In the genomic region with DNA sequence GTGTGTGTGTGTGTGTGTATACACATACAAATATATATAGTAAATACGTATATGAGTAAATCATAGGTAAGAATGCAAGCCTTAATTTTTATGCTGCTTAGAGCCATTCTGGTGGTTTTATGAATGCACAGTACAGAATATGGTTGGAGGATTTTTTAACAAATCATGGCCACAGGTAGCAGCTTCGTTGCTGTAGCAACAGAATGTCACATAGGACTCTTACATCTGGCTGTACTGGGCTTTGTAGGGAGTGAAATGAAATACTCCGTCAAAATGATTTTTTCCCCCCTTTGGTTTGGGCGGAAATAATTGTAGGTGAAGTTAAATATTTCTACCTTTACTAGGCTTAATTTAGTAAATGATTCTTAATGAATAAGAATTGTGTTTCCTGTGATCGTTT, we compare ENCODE assay signal across 9 mouse cellular contexts. TPM values are rescaled to one million over a fixed set of nuclear protein-coding genes. Genes with fewer than 3 reads are reported as not detected.
DNase-seq lines count a peak whose midpoint lies in the region; ATAC-seq and TF ChIP-seq lines count a peak whose summit lies in the region.
"Had no signal": no experiment of that assay in that cellular context is flagged by ENCODE, and none has a peak within 500 bp of the region (broad histone marks: within the 10 kb centered on the region; RNA-seq: fewer than 3 reads in every experiment).

No protein-coding gene starts in this region.

- H3K36me3 ChIP-seq in heart, postnatal 0 days (replicated peaks; ENCODE audit: control insufficient read depth, insufficient read depth, low read length) = peaks cover 5% of the 10 kb centered on the region; the same call in 1 of the 2 replicates
- H3K36me3 ChIP-seq in CH12.LX (replicated peaks in 1 of 2; ENCODE audit: control insufficient read depth in 1 of 2, insufficient read depth in 1 of 2, low read length in 1 of 2) = peaks cover 0 to 19% of the 10 kb centered on the region in 2 experiments
- no peaks in the 10 kb centered on the region for H3K36me3 ChIP-seq in forebrain, embryonic 11.5 days (ENCODE audit: control insufficient read depth, insufficient read depth, low read length)
- peaks cover 9% of the 10 kb centered on the region; the same call in 1 of the 2 replicates for H3K36me3 ChIP-seq in intestine, postnatal 0 days (ENCODE audit: control insufficient read depth, insufficient read depth)

- intact Hi-C loops in heart, postnatal 10 days (cut with DNase I) = loop anchor here (5.0 kb wide), 3 partner anchors 56 to 234 kb away; a partner anchor contains a TSS

- dilution Hi-C loops in CH12.LX (cut with MboI; ENCODE audit: extremely low pct_ligation_motif_present, extremely low pct_unique_long_range_greater_than_20kb, low sequenced_read_pairs) = no loop called here

- no peak for TF ChIP-seq RAD21 in CH12.LX (IDR thresholded peaks at IDR 0.05; ENCODE audit: low read depth, low read length)

- 0 out of 2 replicates have a peak overlapping the region, but pooled peaks have one; percentile 87 for H3K4me2 ChIP-seq in heart, postnatal 0 days (ENCODE audit: low read depth, low read length)
- peak overlapping the region; percentile 93 for H3K4me2 ChIP-seq in CH12.LX (ENCODE audit: insufficient read depth, low read depth, poor library complexity, severe bottlenecking)
- H3K4me2 ChIP-seq in forebrain, embryonic 11.5 days (ENCODE audit: low read depth, low read length, severe bottlenecking) = peak overlapping the region; percentile 69; the same call in 1 of the 2 replicates
- peak overlapping the region; percentile 92 for H3K4me2 ChIP-seq in intestine, postnatal 0 days (replicated peaks; ENCODE audit: low read depth)

- no peak for TF ChIP-seq POLR2A in CH12.LX (IDR thresholded peaks at IDR 0.05; ENCODE audit: low read depth, low read length)

- in situ Hi-C loops in CH12.LX (cut with MboI; ENCODE audit: low pct_ligation_motif_present, low pct_unique_long_range_greater_than_20kb, low sequenced_read_pairs) = loop anchor here (5.0 to 10.0 kb wide), 3 partner anchors 41 to 158 kb away; no protein-coding TSS in a partner anchor

- H3K79me2 ChIP-seq in CH12.LX (replicated peaks; ENCODE audit: control insufficient read depth, extremely low read depth, insufficient read depth, poor library complexity, severe bottlenecking) = peaks cover 53% of the 10 kb centered on the region

- no peak for TF ChIP-seq EP300 in heart, postnatal 0 days (IDR thresholded peaks at IDR 0.05; ENCODE audit: low read depth)
- TF ChIP-seq EP300 in CH12.LX (IDR thresholded peaks at IDR 0.05; ENCODE audit: low read length) = no peak

- 84% methylated on average over 5 of the region's 5 CpGs for WGBS in heart, postnatal 0 days
- WGBS in forebrain, embryonic 11.5 days = 83% methylated on average over 5 of the region's 5 CpGs
- 80% methylated on average over 5 of the region's 5 CpGs for WGBS in intestine, postnatal 0 days

- H3K9ac ChIP-seq in heart, postnatal 0 days (replicated peaks; ENCODE audit: low read depth, low read length) = no peak overlapping the region
- no peak overlapping the region for H3K9ac ChIP-seq in CH12.LX (ENCODE audit: insufficient read depth, low read depth)
- no peak overlapping the region; the same call in 1 of the 2 replicates for H3K9ac ChIP-seq in forebrain, embryonic 11.5 days (ENCODE audit: low read length)
- H3K9ac ChIP-seq in intestine, postnatal 0 days (ENCODE audit: low read depth, low read length) = no peak overlapping the region

- H3K9me3 ChIP-seq in heart, postnatal 0 days (replicated peaks; ENCODE audit: control insufficient read depth, low read length) = no peaks in the 10 kb centered on the region
- no peaks in the 10 kb centered on the region for H3K9me3 ChIP-seq in CH12.LX (replicated peaks; ENCODE audit: low read length)
- H3K9me3 ChIP-seq in forebrain, embryonic 11.5 days (ENCODE audit: control insufficient read depth, low read length) = no peaks in the 10 kb centered on the region
- no peaks in the 10 kb centered on the region for H3K9me3 ChIP-seq in intestine, postnatal 0 days (ENCODE audit: control insufficient read depth)

- H3K4me1 ChIP-seq in heart, postnatal 0 days (ENCODE audit: control insufficient read depth, insufficient read depth) = peaks cover 8% of the 10 kb centered on the region; the same call in 1 of the 2 replicates
- peaks cover 16 to 57% of the 10 kb centered on the region in 2 experiments for H3K4me1 ChIP-seq in CH12.LX (ENCODE audit: control insufficient read depth in 1 of 2, insufficient read depth in 2 of 2)
- peaks cover 9% of the 10 kb centered on the region for H3K4me1 ChIP-seq in forebrain, embryonic 11.5 days (replicated peaks; ENCODE audit: control insufficient read depth, insufficient read depth, low read length)
- no peaks in the 10 kb centered on the region; the same call in none of the 2 replicates for H3K4me1 ChIP-seq in intestine, postnatal 0 days (replicated peaks; ENCODE audit: control insufficient read depth, insufficient read depth, low read length)

- TF ChIP-seq CTCF in heart, postnatal 0 days (IDR thresholded peaks at IDR 0.05; ENCODE audit: low read depth) = no peak
- no peak for TF ChIP-seq CTCF in CH12.LX (conservative IDR thresholded peaks at IDR 0.05 in 1 of 2, IDR thresholded peaks at IDR 0.05 in 1 of 2; ENCODE audit: low read depth in 2 of 2, low read length in 2 of 2)
- no peak for TF ChIP-seq CTCF in intestine, postnatal 0 days (IDR thresholded peaks at IDR 0.05; ENCODE audit: low read depth)

- peaks cover 11% of the 10 kb centered on the region; the same call in 1 of the 2 replicates for H3K27me3 ChIP-seq in heart, postnatal 0 days (ENCODE audit: control insufficient read depth, insufficient read depth, low read length)
- H3K27me3 ChIP-seq in CH12.LX (replicated peaks) = no peaks in the 10 kb centered on the region
- H3K27me3 ChIP-seq in forebrain, embryonic 11.5 days (ENCODE audit: control insufficient read depth, insufficient read depth, low read length) = no peaks in the 10 kb centered on the region
- H3K27me3 ChIP-seq in intestine, postnatal 0 days (replicated peaks; ENCODE audit: control insufficient read depth, insufficient read depth, low read length) = no peaks in the 10 kb centered on the region

- no peak for ATAC-seq in heart, postnatal 0 days (ENCODE audit: insufficient read depth, low read depth)
- no peak for ATAC-seq in forebrain, embryonic 11.5 days (replicated peaks; ENCODE audit: low FRiP score)
- ATAC-seq in intestine, postnatal 0 days = no peak

- DNase-seq in heart, postnatal 0 days (ENCODE audit: low spot score) = no peak
- no peak for DNase-seq in heart, postnatal 10 days
- no peak for DNase-seq in CH12.LX (ENCODE audit: extremely low read depth)
- no peak for DNase-seq in forebrain, embryonic 11.5 days (ENCODE audit: low spot score)
- no peak for DNase-seq in ovary, adult 18-20 months (ENCODE audit: low spot score)
- no peak for DNase-seq in yolk sac, embryonic 10.5 days (ENCODE audit: low spot score)
- DNase-seq in embryo, embryonic 10.5 days (ENCODE audit: low spot score) = no peak
- DNase-seq: cerebellum, adult 11-12 months had no signal

- no peak overlapping the region for H3K27ac ChIP-seq in heart, postnatal 0 days (ENCODE audit: low read depth)
- H3K27ac ChIP-seq in CH12.LX (ENCODE audit: insufficient read depth, low read depth) = no peak overlapping the region
- no peak overlapping the region for H3K27ac ChIP-seq in forebrain, embryonic 11.5 days (ENCODE audit: low read depth, low read length)
- no peak overlapping the region for H3K27ac ChIP-seq in intestine, postnatal 0 days (ENCODE audit: low read depth, low read length)

- H3K4me3 ChIP-seq in heart, postnatal 0 days (ENCODE audit: low read depth, low read length) = 0 out of 2 replicates have a peak overlapping the region, but pooled peaks have one; percentile 95
- peak overlapping the region in 1 of 3 experiments; percentile 84 for H3K4me3 ChIP-seq in CH12.LX (replicated peaks in 1 of 3; ENCODE audit: low read depth in 2 of 3, low read length in 2 of 3, poor library complexity in 1 of 3)
- peak overlapping the region; percentile 75; the same call in 1 of the 2 replicates for H3K4me3 ChIP-seq in forebrain, embryonic 11.5 days (ENCODE audit: low read depth, low read length)
- peak overlapping the region; percentile 86 for H3K4me3 ChIP-seq in intestine, postnatal 0 days (ENCODE audit: low read depth, low read length)

TF ChIP-seq in CH12.LX, 34 proteins besides CTCF, POLR2A, EP300 and RAD21:
- TF ChIP-seq ELF1 (IDR thresholded peaks at IDR 0.05; ENCODE audit: low read depth, low read length) (no peak), SIN3A (IDR thresholded peaks at IDR 0.05; ENCODE audit: low read length) (peak; percentile 19; the same call in 1 of the 2 replicates)

RNA-seq across cellular contexts. Expression of a gene that starts 3.0 kb away (rescaled TPM):
- 3.3 and 8.9 TPM in 2 replicates for total RNA-seq in heart, postnatal 0 days (2014; rRNA removed; ENCODE audit: low replicate concordance)
- polyA plus RNA-seq in heart, postnatal 0 days (2015; fragmentation: Nextera tagmentation; extraction: Ambion mirVana) = 2.4 and 2.7 TPM in 2 replicates
- 1 to 10 TPM; 9.4 to 9.8 TPM for total RNA-seq in heart, postnatal 10 days (2021)
- 8.1 and 10.6 TPM in 2 replicates for total RNA-seq in CH12.LX (2012; rRNA removed)
- total RNA-seq in CH12.LX (2014; rRNA removed) = 5.9 and 6.0 TPM in 2 replicates
- polyA plus RNA-seq in CH12.LX (2012; ENCODE audit: insufficient read length, low read depth) = 10.6 and 16.8 TPM in 2 replicates
- polyA plus RNA-seq in forebrain, embryonic 11.5 days (2014; fragmentation: Nextera tagmentation; extraction: Ambion mirVana) = 28.1 and 28.8 TPM in 2 replicates
- polyA plus RNA-seq in intestine, postnatal 0 days (2015; fragmentation: Nextera tagmentation; extraction: Ambion mirVana) = 7.9 and 8.3 TPM in 2 replicates
